Mouse (Mus musculus) splenic B cell, adult 2 months (primary cell): ENCODE results near the gene Carnmt1.
A peak's percentile ranks its signal among the peaks of the same experiment; 100 is the strongest.
"Not testable (repeated sequence)": the region's sequence is repeated elsewhere in the genome, so short reads cannot be mapped to it uniquely, and the experiment has no call there.

Experiments used
- DNase-seq: peaks from one replicate; pipeline ENCODE4 v3.0.0-alpha.2; 2011; ENCODE audit warnings: low read depth, low spot score
- H3K27me3 ChIP-seq: 2 replicates; pipeline ENCODE4 v1.6.1; 2012; ENCODE audit warnings: mild to moderate bottlenecking, low read length, moderate library complexity, mixed read lengths; ENCODE audit not compliant: control insufficient read depth, poor library complexity, insufficient read depth, severe bottlenecking
- H3K36me3 ChIP-seq: 2 replicates; pipeline ENCODE4 v1.6.1; 2012; ENCODE audit warnings: mild to moderate bottlenecking, low read length, moderate library complexity, mixed read lengths; ENCODE audit not compliant: control insufficient read depth, poor library complexity, insufficient read depth, severe bottlenecking

Gene Carnmt1

DNA sequence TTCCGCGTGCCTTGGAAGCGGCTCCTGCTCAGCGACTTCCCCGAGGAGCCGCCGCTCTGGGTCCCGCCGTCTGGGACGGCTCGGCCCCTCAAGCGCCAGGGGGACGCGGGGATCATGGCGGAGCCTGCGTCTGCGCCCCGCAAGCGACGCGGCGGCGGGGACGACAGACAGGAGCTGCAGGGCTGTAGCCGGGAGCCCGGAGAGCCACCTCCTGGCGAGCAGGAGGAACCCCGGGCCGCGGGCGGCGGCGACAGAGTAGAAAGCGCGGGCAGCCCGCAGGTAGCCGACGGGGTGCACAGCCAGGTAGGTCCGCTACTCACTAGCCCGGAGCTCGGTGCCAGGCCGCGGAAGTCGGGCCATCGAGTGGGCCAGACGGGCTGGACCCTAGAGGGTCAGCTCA lies 42.8 kb downstream of the Carnmt1 start:
- H3K36me3 ChIP-seq, H3K27me3 ChIP-seq: not testable (repeated sequence)
- DNase-seq = peak; percentile 62

DNA sequence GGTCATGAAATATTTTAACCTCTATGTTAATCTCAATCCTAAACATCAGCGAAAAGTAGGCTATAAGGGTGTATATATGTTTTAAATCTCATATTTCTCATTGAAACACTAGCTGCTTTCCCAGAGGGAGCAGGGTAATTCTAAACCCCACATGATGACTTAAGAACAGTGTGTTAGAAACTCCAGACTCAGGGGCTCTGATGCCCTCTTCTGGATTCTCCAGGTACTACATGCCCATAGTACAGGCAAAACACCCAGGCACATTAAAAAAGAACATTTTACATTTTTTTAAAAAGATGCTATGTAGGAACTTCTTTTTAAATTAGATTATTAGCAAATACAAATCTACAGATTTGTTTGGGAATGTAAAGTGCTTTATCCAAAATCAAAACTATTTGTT lies 45.8 kb downstream of the Carnmt1 start:
- 0 out of 2 replicates have a peak, but pooled peaks cover 3% of the 10 kb centered on the region for H3K36me3 ChIP-seq
- H3K27me3 ChIP-seq = no peaks in the 10 kb centered on the region; the same call in 1 of the 2 replicates
- DNase-seq = peak; percentile 86

DNA sequence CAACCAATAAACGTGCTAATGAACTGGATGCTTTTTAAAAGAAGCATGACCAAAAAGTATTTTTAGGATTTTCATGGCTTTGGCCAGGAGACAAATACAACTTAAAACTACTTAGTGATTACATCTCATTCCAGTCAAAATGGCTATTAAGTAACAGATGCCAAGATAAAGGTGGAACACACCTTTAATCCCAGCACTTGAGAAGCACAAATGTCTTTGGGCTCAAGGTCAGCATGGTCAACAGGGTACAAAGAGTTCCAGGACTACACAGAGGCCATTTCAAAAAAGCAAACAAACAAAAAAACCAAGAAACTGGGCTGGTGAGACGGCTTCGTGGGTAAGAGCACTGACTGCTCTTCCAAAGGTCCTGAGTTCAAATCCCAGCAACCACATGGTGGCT lies 49.8 kb downstream of the Carnmt1 start:
- no peak for DNase-seq
- no peaks in the 10 kb centered on the region for H3K27me3 ChIP-seq
- H3K36me3 ChIP-seq = 0 out of 2 replicates have a peak, but pooled peaks cover 3% of the 10 kb centered on the region

DNA sequence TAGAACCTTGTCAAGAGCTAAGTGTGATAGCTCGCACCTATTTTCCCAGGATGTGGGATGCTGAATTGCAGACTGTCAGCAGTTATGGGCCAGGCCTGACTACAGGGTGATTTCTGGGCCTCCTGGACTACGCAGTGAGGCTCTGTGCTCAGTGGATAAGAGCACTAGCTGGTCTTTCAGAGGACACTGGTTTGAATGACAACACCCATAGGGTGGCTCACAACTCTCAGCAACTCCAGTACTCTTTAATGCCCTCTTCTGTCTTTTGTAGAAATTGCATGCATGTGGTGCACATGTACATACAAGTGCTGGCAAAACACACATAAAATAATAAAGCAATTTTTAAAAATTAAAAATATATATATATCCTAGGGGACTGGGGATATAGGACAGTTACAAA lies 54.6 kb downstream of the Carnmt1 start:
- no peak for DNase-seq
- Histone ChIP-seq H3K27me3 (no peaks in the 10 kb centered on the region), H3K36me3 (no peaks in the 10 kb centered on the region)

DNA sequence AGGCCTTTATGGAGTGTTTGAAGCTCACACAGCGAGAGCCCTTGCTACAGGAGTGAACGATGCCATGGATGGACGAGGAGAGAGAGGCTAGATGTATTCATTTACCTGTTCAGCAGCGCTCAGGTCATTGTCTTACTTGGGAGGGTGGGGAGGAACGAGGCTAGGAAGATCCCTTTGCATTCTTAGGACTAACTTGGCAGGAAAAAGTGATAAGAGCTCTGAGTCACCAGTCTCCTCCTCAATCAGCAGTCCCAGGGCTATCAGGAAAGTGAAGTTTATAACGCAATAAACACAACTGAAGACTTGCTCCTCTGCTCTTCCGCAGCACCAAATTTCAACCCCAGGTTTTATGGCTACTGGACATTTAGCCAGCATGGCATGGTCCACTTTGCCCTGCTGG lies 59.7 kb downstream of the Carnmt1 start:
- no peaks in the 10 kb centered on the region for H3K36me3 ChIP-seq
- DNase-seq = no peak
- H3K27me3 ChIP-seq = no peaks in the 10 kb centered on the region

DNA sequence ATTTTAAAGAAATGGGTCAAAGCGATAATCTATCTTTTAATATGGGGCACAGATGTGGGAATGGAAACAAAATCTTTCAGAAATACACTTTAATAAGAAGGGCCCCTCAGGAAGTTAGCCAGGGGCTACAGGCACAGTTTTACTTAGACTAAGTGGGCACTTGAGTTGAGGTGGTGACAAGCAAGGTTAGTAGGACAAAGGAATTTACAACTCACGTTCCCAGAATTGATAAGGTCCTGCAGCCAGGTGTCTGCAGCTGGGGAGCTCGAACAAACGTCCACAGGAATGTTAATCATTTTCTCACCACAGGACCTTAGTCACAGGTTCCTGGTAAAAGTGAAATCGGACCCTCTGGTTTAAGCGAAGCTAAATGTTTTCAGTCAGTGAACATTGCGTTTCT lies 60.5 kb downstream of the Carnmt1 start:
- no peaks in the 10 kb centered on the region for H3K27me3 ChIP-seq
- no peaks in the 10 kb centered on the region for H3K36me3 ChIP-seq
- no peak for DNase-seq

DNA sequence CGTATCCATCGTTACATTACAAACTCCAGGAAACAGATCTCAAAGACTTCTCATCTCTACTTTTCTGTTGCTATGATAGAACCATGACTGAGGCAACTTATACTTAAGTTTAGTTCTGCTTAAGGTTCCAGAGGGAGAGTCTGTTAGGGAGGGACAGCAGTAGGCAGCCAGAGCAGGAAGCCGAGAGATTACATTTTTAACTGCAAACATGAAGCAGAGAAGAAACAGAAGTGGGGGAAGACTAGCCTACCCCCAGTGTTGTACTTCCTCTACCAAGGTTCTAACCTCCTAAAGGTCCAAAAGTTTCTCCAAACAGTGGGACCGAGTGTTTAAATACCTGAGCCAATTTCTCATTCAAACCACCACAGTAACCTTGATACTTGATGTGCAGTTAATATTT lies 65.3 kb downstream of the Carnmt1 start:
- Histone ChIP-seq H3K36me3 (no peaks in the 10 kb centered on the region), H3K27me3 (no peaks in the 10 kb centered on the region)
- DNase-seq = no peak

DNA sequence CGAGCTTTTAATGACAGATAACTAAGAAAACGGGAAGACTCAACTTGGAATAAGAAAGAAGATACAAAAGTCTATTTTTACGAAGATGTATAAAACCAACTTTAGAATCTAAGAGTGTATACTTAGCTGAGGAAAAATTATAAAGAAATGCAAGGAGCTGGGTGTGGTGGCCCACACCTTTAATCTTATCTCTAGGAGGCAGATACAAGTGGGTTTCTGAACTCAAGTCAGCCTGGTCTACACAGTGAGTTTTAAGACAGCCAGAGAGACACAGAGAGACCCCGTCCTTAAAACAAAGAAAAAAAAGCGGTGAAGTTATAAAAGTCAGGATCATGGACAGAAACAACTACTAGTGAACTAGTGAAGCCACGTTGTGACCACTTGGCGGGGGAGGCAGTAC lies 68.6 kb downstream of the Carnmt1 start:
- Histone ChIP-seq H3K27me3 (no peaks in the 10 kb centered on the region), H3K36me3 (no peaks in the 10 kb centered on the region)
- no peak for DNase-seq

DNA sequence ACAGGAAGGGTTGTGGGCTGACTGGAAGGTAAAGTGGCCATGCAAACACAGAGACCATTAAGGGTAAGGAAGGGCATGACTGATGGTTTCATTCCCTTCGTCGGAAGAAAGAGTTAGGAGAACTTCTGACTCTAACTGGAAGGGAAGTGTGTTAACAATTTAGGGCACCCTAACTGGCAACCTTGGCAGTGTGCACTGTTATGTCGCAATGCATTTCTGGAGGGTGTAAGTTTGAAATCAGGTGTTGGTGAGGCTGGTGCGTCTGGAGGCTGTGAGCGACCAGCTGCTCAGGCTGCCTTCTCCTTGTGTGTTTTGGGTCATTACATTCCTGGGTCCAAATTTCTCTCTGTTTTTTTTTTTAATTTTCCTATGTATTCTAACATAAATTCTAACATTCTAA lies 73.4 kb downstream of the Carnmt1 start:
- DNase-seq = no peak
- Histone ChIP-seq H3K27me3 (no peaks in the 10 kb centered on the region), H3K36me3 (no peaks in the 10 kb centered on the region)

DNA sequence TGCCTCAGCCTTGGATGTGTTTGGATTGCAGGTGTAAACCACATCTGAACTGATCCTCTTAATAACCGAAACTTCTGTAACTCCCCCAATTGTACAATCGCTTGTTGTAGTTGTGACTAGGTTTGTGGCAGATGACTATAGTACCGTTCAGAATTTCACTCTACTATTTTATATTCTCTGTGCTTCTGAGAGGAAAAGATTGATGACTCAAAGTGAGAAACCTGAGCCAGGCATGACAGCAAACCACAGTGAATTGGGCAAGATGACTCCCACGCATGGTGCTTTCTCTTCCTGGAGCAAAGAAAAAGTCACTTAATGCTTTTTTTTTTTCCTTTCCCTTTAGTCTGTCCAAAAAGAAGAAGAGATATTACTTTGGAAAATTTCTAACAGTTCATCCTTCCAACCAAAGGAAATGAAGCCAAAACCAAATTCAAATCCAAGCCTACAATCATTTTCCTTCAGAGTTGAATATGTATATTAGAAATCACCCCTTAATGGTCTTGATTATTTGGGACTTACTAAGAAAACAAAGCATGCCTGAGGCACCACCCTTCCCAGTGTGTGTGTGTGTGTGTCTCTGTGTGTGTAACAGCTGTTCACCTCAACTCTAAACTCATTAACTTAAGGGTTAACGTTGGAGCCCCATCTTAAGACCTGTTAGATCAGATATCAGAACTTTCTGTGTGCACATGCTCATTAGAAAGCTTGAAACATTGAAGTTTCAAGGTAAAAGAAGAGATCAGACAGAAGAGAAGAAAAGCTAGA lies 76.2 kb downstream of the Carnmt1 start:
- H3K27me3 ChIP-seq = no peaks in the 10 kb centered on the region
- DNase-seq = no peak
- H3K36me3 ChIP-seq = no peaks in the 10 kb centered on the region

DNA sequence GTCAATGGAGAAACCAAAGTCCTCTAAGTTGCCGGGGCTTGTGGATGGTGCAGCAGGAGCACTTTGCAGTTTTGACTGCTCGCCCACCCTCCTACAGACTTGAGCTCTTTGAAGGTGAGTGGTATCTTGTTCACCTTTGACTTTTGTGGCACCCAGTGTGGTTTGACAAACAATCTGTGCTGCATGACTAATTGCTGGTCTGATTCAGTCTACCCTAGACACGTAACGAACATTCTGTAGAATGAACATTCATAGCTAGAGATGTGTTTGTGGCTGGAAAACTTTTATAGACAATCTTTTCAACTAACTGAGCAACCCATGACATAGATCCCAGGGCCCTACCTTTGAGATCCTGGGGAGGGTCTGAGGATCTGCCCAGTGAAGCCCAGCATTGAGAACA lies 76.8 kb downstream of the Carnmt1 start:
- DNase-seq = no peak
- no peaks in the 10 kb centered on the region for H3K27me3 ChIP-seq
- no peaks in the 10 kb centered on the region for H3K36me3 ChIP-seq

DNA sequence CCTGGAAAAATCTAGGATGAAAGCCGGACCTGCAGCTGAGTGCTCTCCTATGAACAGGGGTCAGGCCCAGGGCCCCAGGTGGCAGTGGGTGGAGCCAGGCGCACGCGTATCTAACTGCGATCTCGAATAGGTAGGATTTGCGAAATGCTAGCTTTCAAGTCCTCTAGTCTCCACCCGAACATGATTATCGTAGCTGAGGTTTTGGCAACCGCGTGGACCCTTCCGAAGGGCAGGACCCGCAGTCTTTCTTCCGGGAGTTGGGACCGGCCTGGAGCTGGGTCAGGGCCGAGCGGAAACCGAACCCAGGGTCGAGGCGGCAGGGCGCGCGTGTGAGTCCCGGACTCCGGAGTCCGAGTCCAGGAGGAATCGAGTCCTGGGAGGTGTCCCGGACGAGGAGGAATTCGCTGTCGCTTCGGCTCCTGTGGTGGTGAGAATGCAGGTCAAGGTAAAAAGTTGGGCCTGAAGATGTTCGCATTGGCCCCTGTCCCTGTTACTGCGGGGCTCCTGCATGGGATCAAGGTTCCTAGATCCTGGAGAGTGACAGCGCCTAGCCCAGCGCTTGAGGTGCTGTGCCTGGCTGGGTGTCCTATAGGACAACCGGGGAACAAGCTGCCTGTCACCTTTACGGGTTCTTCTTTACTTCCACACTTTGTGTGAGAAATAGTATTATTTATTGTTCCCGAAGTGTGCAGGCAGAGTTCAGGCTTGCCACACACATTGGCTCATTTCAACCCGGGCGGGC lies 79.2 kb downstream of the Carnmt1 start, which contains the start of gene Trpm6:
TSS of gene Trpm6 (plus strand) at position 386 of the 742 bp plus-strand sequence.
- no peaks in the 10 kb centered on the region for H3K36me3 ChIP-seq
- DNase-seq = no peak
- H3K27me3 ChIP-seq = no peaks in the 10 kb centered on the region
